Mouse (Mus musculus) embryonic fibroblast, embryonic 13.5 days (primary cell): Measurements from ENCODE around the gene Klf7. TPM values are rescaled to one million over a fixed set of nuclear protein-coding genes. Genes with fewer than 3 reads are reported as not detected.

ENCODE experiments used
- H3K27ac ChIP-seq: 2 replicates; pipeline ENCODE4 v1.5.1; 2012; ENCODE audit warnings: low read length, control low read depth, inconsistent platforms; ENCODE audit not compliant: insufficient read depth
- H3K4me1 ChIP-seq: 2 replicates; pipeline ENCODE4 v1.6.1; 2011; ENCODE audit warnings: low read length; ENCODE audit not compliant: control insufficient read depth, insufficient read depth
- H3K4me3 ChIP-seq: 2 replicates; pipeline ENCODE4 v1.5.1; 2011; ENCODE audit warnings: mild to moderate bottlenecking, control low read depth, low read length; ENCODE audit not compliant: insufficient read depth
- CTCF ChIP-seq: IDR thresholded peaks from 2 replicates; pipeline ENCODE4 v1.5.1; 2011; ENCODE audit warnings: mild to moderate bottlenecking, control low read depth, low read length, moderate library complexity, borderline replicate concordance; ENCODE audit not compliant: insufficient read depth
- POLR2A ChIP-seq: IDR thresholded peaks from 2 replicates; pipeline ENCODE4 v1.6.1; 2011; ENCODE audit warnings: low read depth, mild to moderate bottlenecking, control low read depth, low read length, moderate library complexity
- polyA plus RNA-seq: library from polyadenylated mRNA; stranded (reverse); fragments of >200 nt; gene quantifications from 2 replicates; pipeline ENCODE4 v1.2.4, GENCODE M21; 2011; ENCODE audit warnings: low read depth; ENCODE audit not compliant: missing spikeins, insufficient read length

Klf7 gene
- polyA plus RNA-seq, 1 experiment: 34.3 TPM

GRCm38 (mm10) chr1:64048567-64048966 is 73.5 kb downstream of the Klf7 start:
- H3K4me1 ChIP-seq: 0 out of 2 replicates have a peak, but pooled peaks cover 3% of the 10 kb centered on the region
- H3K4me3 ChIP-seq: no peak overlapping the region
- TF ChIP-seq POLR2A (no peak), CTCF (no peak)
- H3K27ac ChIP-seq: no peak overlapping the region

- no peak overlapping the region for H3K27ac ChIP-seq
- no peak overlapping the region for H3K4me3 ChIP-seq
- no peaks in the 10 kb centered on the region for H3K4me1 ChIP-seq
- no peak for TF ChIP-seq CTCF
- no peak for TF ChIP-seq POLR2A
These were observed 75.3 kb downstream of the Klf7 start for GRCm38 (mm10) chr1:64046802-64047156.

GRCm38 (mm10) chr1:64046087-64046801 is 75.8 kb downstream of the Klf7 start:
- TF ChIP-seq CTCF (no peak), POLR2A (no peak)
- no peaks in the 10 kb centered on the region for H3K4me1 ChIP-seq
- H3K4me3 ChIP-seq: no peak overlapping the region
- H3K27ac ChIP-seq: no peak overlapping the region

GRCm38 (mm10) chr1:64044577-64044976 is 77.5 kb downstream of the Klf7 start:
- no peak overlapping the region for H3K4me3 ChIP-seq
- H3K27ac ChIP-seq: no peak overlapping the region
- TF ChIP-seq POLR2A (no peak), CTCF (no peak)
- H3K4me1 ChIP-seq: no peaks in the 10 kb centered on the region

- no peak overlapping the region for H3K4me3 ChIP-seq
- TF ChIP-seq POLR2A: no peak
- TF ChIP-seq CTCF: no peak
- H3K4me1 ChIP-seq: no peaks in the 10 kb centered on the region
- H3K27ac ChIP-seq: no peak overlapping the region
These were observed 81.2 kb downstream of the Klf7 start for GRCm38 (mm10) chr1:64040831-64041383.

GRCm38 (mm10) chr1:64040061-64040686 is 81.9 kb downstream of the Klf7 start:
- no peak for TF ChIP-seq POLR2A
- no peak for TF ChIP-seq CTCF
- Histone ChIP-seq H3K27ac (no peak overlapping the region), H3K4me3 (no peak overlapping the region), H3K4me1 (no peaks in the 10 kb centered on the region)

- H3K27ac ChIP-seq: no peak overlapping the region
- TF ChIP-seq POLR2A (no peak), CTCF (no peak)
- no peak overlapping the region for H3K4me3 ChIP-seq
- H3K4me1 ChIP-seq: no peaks in the 10 kb centered on the region
These were observed 83.7 kb downstream of the Klf7 start for GRCm38 (mm10) chr1:64038343-64038742.

GRCm38 (mm10) chr1:64037800-64038199 is 84.3 kb downstream of the Klf7 start:
- no peak overlapping the region for H3K27ac ChIP-seq
- H3K4me1 ChIP-seq: no peaks in the 10 kb centered on the region
- TF ChIP-seq CTCF (no peak), POLR2A (no peak)
- H3K4me3 ChIP-seq: no peak overlapping the region

- no peak for TF ChIP-seq CTCF
- TF ChIP-seq POLR2A: no peak
- Histone ChIP-seq H3K4me1 (no peaks in the 10 kb centered on the region), H3K27ac (no peak overlapping the region), H3K4me3 (no peak overlapping the region)
These were observed 85.1 kb downstream of the Klf7 start for GRCm38 (mm10) chr1:64036881-64037452.

GRCm38 (mm10) chr1:64035804-64036203 is 86.3 kb downstream of the Klf7 start:
- no peak overlapping the region for H3K4me3 ChIP-seq
- H3K4me1 ChIP-seq: no peaks in the 10 kb centered on the region
- TF ChIP-seq POLR2A (no peak), CTCF (no peak)
- no peak overlapping the region for H3K27ac ChIP-seq
